Mouse (Mus musculus) gastrocnemius, postnatal 4 days (tissue): Measurements from ENCODE around the gene Gtf2e1. TPM values are rescaled to one million over a fixed set of nuclear protein-coding genes. Genes with fewer than 3 reads are reported as not detected.

Experiments
- DNase-seq, 2 experiments: peaks; one replicate each; pipeline ENCODE4 v3.0.0; 2021 to 2022; ENCODE audit warnings: low spot score in 2 of 2, mixed read lengths in 2 of 2
- long read RNA-seq, 2 experiments: library from polyadenylated mRNA; stranded (forward); transcript quantifications; one replicate each; pipeline ENCODE4 v2.0.0; 2021
- total RNA-seq, 2 experiments: library from RNA; stranded (reverse); gene quantifications; 2 replicates each; pipeline ENCODE4 v1.2.3; 2021

Gene Gtf2e1
- 10 to 100 TPM; 12.2 to 13.2 TPM for total RNA-seq
- long read RNA-seq, experiment 1, transcript Gtf2e1-201 (5 exons, 3,084 nt) = major isoform, 12 of 19 reads
- long read RNA-seq, experiment 1, partial matches to known transcripts = 7 of 19 reads
- long read RNA-seq, experiment 1, other reads (novel, unspliced or antisense) = 0 of 19 reads
- long read RNA-seq, experiment 2, transcript Gtf2e1-201 (5 exons, 3,084 nt) = major isoform, 15 of 23 reads
- long read RNA-seq, experiment 2, partial matches to known transcripts = 6 of 23 reads
- long read RNA-seq, experiment 2, other reads (novel, unspliced or antisense) = 2 of 23 reads

GRCm38 (mm10) chr16:37539611-37540580 lies at the start of gene Gtf2e1, which contains the start of gene Rabl3:
Gtf2e1 (minus strand) TSS chr16:37539789.
Rabl3 (plus strand) TSS chr16:37539885.
- peak; percentile 86 to 96 for DNase-seq

DNA sequence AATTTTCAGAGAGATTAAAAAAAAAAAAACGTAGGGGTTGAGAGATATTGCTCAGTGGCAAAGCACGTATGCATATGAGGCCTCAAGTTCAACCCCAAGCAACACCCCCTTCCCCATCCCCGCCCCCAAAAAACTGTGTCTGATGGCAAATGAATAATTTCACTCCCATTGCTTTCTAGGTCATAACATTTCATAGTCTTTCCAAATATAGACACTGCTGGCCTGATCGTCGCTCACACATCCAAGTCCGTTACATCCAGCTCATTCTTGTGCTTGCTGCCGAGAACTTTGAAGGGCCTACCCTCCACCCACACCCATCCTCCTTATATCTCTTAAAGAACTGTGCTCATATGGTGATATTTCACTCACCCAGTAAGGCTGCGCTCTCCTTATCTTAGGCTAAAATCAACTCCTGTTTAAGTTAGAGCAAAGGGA lies 45.6 kb upstream of the Gtf2e1 start:
- no peak for DNase-seq

GRCm38 (mm10) chr16:37584218-37585035 lies 44.8 kb upstream of the Gtf2e1 start:
- DNase-seq = peak; percentile 38 to 64

GRCm38 (mm10) chr16:37583801-37584200 lies 44.2 kb upstream of the Gtf2e1 start:
- DNase-seq = no peak

DNA sequence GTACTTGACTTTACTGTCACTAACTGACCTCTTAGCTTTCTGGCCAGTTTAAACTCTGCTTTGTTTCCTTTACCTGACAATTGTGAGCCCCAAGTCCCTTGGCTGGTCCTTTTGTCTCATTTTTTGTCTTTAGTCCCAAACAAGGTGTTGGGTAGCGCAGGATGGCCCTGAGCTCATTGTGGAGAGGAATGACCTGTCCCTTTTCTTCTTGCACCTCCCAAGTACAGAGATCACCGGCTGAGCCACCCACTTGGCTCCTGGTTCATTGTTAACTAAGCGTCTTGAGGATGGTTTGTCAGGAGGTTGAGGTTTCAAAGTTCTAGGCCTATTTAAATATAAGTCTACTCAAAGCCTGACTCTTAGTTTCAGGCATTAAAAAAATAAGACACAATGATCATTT lies 43.7 kb upstream of the Gtf2e1 start:
- DNase-seq = no peak

GRCm38 (mm10) chr16:37581901-37582300 lies 42.3 kb upstream of the Gtf2e1 start:
- DNase-seq = no peak

DNA sequence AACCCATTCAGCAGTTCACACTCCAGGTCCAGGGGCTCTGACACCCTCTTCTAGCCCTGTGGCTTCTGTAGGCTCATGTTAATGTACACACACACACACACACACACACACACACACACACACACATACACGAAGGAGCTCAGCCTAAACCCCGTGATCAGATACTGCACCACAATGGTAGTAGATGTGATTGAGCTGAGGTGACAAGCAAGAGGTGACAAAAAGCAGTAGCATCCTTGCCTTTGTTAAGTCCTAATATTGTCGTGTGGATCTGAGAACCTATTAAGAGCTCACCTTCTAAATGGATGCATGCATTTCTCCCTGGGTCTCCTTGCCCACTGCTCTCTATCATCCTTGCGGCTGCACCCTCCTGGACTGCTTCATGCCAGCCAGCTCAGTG lies 41.1 kb upstream of the Gtf2e1 start:
- DNase-seq = no peak

GRCm38 (mm10) chr16:37579994-37580393 lies 40.4 kb upstream of the Gtf2e1 start, which contains the start of gene Hgd:
Hgd (plus strand) TSS chr16:37580153.
- DNase-seq = no peak

- DNase-seq = no peak
These were observed 40.0 kb upstream of the Gtf2e1 start for GRCm38 (mm10) chr16:37579591-37579990.

DNA sequence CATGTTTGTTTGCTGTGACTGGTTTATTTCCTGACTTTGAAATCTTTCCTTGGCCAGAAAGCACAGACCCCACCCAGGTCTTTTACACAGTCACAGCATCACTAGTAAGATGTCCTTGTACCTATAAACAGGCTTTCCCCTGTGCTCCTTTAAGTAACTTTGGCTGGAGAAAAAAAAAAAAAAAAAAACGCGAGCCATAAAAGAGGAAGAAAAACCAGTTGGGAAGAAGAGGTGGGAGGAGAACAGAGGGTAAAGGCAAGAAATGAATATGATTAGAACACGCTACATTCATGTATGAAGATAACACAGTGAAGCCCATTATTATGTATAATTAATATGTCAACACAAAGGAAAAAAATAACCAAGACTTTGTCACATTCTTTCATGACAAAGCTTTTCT lies 35.7 kb upstream of the Gtf2e1 start:
- no peak for DNase-seq

DNA sequence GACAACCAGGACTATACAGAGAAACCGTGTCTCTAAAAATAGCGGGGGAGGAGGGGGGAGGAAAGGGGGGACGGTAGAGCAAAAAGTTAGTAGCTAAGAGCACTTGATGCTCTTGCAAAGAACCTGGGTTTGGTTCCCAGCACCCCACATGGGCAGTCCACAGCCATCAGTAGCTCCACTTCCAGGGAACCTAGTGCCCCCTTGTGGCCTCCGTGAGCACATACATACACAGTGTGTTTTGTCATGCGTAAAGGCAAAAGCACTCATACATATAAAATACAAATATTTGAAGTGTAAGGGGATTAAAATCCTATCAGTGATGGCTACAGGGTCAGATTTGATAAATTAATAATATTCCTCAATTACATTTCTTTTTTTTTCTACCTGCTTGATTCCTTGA lies 33.5 kb upstream of the Gtf2e1 start:
- no peak for DNase-seq

DNA sequence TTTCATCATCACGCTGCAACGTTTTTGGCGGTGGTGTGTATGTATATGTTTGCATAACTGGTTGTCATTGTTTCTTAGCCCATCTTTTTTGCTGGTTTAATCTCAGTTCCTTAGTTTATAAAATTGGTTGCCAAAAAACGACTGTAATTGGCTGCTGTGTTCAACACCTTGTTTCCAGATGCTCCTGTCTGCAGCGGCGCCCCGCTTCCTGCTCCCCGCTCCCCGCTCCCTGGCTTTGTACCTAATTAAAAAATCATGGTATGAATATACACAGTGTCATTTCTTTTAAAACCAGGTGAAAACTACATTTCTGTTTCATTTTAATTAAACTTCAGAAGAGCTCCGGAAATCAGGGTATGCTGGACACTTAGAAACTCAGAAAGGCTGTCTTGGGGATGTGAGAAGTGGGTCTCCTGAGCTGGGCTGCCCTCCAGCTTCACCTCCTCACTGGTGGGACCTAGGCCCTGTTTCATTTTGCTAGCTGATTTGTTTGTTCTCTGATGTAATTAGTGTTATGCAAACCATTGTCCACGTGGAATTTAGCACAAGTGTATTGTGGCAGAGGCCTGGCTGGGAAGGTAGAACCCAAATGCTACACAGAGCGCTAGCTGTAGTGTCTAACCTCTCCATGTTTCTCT lies 32.6 kb upstream of the Gtf2e1 start:
- no peak for DNase-seq

GRCm38 (mm10) chr16:37571554-37571953 lies 32.0 kb upstream of the Gtf2e1 start:
- no peak for DNase-seq

DNA sequence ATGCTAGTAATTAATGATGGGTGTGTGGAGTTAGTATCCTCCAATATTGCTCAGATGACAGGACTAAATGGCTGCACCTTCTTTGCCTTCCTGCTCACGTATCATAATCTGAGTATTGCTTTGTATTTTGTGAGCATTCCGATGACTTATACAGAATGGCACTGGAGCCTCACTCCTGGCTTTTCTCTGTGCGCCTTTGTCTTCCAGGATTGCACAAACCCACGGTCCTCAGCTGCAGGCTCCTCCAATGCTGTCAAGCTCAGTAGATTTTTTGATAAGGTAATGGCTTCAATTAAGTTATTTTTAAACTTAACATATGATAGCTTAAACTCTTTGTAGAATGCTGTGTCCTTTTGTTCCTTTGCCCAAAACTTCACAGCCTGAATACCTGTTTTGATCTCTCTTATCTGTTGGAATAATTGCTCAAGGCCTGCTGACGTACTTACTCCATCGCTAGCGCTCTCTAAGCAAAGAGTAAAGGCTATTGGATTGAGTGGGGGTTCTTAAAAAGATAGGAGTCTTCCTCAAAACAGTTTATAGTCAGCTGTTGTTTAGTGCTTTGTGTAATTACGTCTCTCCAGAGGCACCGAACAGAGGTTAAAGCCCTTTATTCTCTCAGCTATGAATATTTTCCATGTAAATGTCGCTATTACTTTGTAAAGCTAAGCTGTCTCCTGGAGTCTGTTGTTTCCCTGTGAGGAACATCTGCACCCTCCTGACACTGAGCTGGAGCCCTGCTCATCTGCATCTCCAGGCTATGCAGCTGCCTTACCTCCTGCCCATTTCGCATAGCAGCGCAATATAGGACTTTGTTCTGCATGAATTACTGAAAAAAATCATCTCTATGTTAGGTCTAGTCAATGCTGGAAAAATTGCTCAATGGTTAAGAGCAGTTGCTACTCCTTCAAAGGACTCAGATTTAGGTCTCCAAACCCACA lies 27.8 kb upstream of the Gtf2e1 start:
- DNase-seq = no peak

GRCm38 (mm10) chr16:37566107-37566506 lies 26.5 kb upstream of the Gtf2e1 start:
- DNase-seq = no peak

GRCm38 (mm10) chr16:37565117-37565516 lies 25.5 kb upstream of the Gtf2e1 start:
- DNase-seq = no peak

GRCm38 (mm10) chr16:37562961-37563360 lies 23.4 kb upstream of the Gtf2e1 start:
- DNase-seq = no peak

DNA sequence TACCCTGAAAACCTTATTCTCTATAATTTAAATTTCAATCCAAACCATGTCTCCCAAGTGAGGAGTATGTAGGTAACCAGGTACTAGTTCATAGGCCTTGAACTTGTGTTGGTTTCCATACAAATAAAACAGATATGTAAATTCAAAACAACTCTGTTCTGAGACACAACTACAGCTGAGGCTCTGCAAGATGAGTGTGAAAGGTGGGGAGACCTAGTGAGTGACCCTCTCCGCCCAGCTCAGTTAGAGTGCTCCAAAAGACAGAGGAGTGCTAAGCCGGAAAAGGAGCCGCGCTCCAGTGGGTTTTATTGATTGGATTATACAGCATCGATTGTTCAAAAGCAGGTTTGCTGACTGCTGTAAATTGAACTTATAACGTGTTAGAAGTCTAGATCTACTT lies 22.8 kb upstream of the Gtf2e1 start:
- no peak for DNase-seq

GRCm38 (mm10) chr16:37552824-37553223 lies 13.2 kb upstream of the Gtf2e1 start:
- no peak for DNase-seq

DNA sequence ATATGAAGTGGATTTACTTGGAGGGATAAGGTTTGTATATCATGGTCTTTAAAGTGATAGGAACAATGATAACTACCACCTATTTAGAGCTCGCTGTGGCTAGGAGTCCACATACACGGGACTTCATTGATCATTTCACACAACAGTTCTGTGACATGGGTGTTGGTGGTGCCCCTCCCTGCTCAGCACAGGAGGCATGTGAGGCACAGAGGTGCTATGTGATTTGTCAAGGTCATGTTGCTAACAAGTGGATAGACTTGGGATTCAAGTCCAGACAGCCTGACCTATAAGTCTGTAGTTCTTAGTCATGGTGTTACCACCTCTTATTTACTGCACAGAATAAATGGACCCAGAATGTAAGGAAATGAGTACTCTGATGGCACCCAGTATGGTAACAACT lies 11.4 kb upstream of the Gtf2e1 start:
- no peak for DNase-seq
